Mouse (Mus musculus): ENCODE results near the gene Tcf15. TPM values are rescaled to one million over a fixed set of nuclear protein-coding genes. Genes with fewer than 3 reads are reported as not detected.
A peak's percentile ranks its signal among the peaks of the same experiment; 100 is the strongest.

Tcf15 gene
- polyA plus RNA-seq, 1 experiment from 2014 or later = 11.0 TPM

DNA sequence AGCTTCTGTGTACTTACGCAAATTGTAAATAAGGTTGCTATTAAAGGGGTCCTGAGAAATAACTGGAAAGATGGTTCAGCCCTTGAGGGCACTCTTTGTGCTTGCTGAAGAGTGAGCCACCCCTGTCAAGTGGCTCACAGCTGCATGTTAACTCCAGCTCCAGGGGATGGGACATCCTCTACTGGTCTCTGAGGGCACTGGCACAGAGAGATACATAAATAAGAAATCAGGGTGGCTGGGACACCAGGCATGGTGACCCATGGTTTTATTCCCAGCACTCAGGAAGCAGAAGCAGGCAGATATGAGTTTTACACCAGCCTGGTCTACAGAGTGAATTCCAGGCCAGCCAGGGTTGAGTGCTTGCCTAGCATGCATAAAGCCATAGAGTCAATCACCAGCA lies 26.0 kb downstream of the Tcf15 start:
- Histone ChIP-seq H3K4me3 (ENCODE audit: low read depth, low read length) (no peak overlapping the region), H3K4me2 (no peak overlapping the region), H3K27me3 (ENCODE audit: insufficient read depth, low read length) (no peaks in the 10 kb centered on the region), H3K27ac (ENCODE audit: low read depth) (no peak overlapping the region), H3K9ac (no peak overlapping the region), H3K4me1 (ENCODE audit: insufficient read depth) (no peaks in the 10 kb centered on the region), H3K9me3 (ENCODE audit: low read depth, low read length) (no peaks in the 10 kb centered on the region), H3K36me3 (ENCODE audit: insufficient read depth) (no peaks in the 10 kb centered on the region)
- DNase-seq (no peak), ATAC-seq (ENCODE audit: insufficient read depth) (no peak)
- WGBS = 89% methylated on average over 1 of the region's 1 CpGs
- TF ChIP-seq CTCF (IDR thresholded peaks at IDR 0.05; ENCODE audit: low read depth) = no peak

DNA sequence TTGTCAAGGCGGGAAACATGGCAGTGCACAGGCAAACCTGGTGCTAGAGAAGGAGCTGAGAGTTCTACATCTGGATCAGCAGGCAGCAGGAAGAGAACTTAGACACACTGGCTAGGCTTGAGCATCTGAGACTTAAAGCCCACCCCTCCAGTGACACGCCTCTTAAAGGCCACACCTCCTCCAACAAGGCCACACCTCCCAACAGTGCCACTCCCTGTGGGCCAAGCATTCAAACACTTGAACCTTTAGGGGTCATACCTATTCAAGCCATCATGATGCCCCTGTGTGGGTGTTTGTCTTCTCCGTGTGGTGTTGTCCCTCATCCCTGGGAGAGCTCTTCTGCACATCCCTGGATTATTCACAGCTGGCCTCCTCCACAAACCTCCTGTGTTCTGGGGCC lies 31.5 kb downstream of the Tcf15 start:
- H3K27me3 ChIP-seq (ENCODE audit: insufficient read depth, low read length) = no peaks in the 10 kb centered on the region; the same call in 1 of the 2 replicates
- no peak overlapping the region for H3K4me3 ChIP-seq (ENCODE audit: low read depth, low read length)
- no peak for ATAC-seq (ENCODE audit: insufficient read depth)
- H3K9me3 ChIP-seq (ENCODE audit: low read depth, low read length) = no peaks in the 10 kb centered on the region
- no peak overlapping the region for H3K27ac ChIP-seq (ENCODE audit: low read depth)
- no peak overlapping the region for H3K4me2 ChIP-seq
- H3K4me1 ChIP-seq (ENCODE audit: insufficient read depth) = no peaks in the 10 kb centered on the region
- no peak for DNase-seq
- no peak for TF ChIP-seq CTCF (IDR thresholded peaks at IDR 0.05; ENCODE audit: low read depth)
- no peaks in the 10 kb centered on the region for H3K36me3 ChIP-seq (ENCODE audit: insufficient read depth)
- WGBS = 89% methylated on average over 3 of the region's 3 CpGs
- H3K9ac ChIP-seq = no peak overlapping the region

DNA sequence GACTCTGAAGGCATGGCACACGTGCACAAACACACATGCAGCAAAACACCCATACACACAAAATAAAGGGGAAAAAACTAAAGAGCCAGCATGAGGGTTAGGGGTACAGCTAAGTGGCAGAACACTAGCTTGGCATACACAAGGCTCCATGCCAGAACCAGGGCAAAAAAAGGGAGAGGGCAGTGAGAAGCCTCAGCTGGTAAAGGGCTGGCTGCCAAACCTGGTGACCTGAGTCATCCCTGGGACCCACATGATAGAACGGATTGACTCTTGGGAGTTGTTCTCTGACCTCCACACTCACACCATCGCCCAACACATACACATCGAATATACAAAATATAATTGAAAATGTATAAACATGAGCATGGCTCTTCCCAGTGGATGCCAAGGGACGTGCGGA lies 33.3 kb downstream of the Tcf15 start:
- ATAC-seq (ENCODE audit: insufficient read depth) = no peak
- Histone ChIP-seq H3K9me3 (ENCODE audit: low read depth, low read length) (no peaks in the 10 kb centered on the region), H3K27me3 (ENCODE audit: insufficient read depth, low read length) (no peaks in the 10 kb centered on the region; the same call in 1 of the 2 replicates), H3K4me1 (ENCODE audit: insufficient read depth) (no peaks in the 10 kb centered on the region), H3K27ac (ENCODE audit: low read depth) (peak overlapping the region; percentile 36; the same call in 1 of the 2 replicates), H3K9ac (no peak overlapping the region), H3K4me2 (no peak overlapping the region; the same call in 1 of the 2 replicates), H3K4me3 (ENCODE audit: low read depth, low read length) (no peak overlapping the region), H3K36me3 (ENCODE audit: insufficient read depth) (no peaks in the 10 kb centered on the region)
- no peak for DNase-seq
- 84% methylated on average over 6 of the region's 6 CpGs for WGBS
- TF ChIP-seq CTCF (IDR thresholded peaks at IDR 0.05; ENCODE audit: low read depth) = no peak

DNA sequence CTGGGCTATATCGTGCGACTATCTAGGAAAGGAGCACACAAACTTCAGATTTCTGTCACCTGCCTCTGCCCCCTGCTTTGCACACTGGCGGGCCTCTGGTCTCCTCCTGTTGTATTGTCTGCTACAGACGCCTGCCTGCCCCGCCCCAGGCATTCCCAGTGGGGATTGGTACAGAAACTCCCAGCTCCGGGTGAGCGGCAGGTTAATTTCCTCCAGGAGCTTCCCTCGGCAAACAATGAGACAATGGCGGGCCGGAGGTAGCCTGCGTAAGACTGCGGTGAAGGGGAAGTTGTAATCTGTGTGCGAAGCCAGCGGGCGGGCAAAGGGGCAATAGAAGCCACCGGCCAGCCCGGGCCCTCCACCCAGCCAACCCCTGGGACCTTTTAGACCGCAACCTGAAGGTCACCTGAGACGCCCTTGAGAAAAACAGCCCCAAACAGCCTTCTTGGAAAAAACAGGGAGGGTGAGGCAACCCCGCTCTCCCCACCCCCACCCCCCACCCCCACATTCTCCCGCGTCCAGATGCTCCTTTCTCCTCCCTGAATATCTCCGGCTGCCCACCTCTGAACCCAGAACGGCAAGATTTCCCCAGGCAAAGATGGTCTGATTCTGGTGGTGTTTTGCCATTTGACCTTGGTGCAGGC lies 33.9 kb downstream of the Tcf15 start:
- H3K27ac ChIP-seq (ENCODE audit: low read depth) = peak overlapping the region; percentile 36; the same call in 1 of the 2 replicates
- H3K4me2 ChIP-seq = peak overlapping the region; percentile 37
- H3K27me3 ChIP-seq (ENCODE audit: insufficient read depth, low read length) = no peaks in the 10 kb centered on the region; the same call in 1 of the 2 replicates
- no peak overlapping the region for H3K9ac ChIP-seq
- TF ChIP-seq CTCF (IDR thresholded peaks at IDR 0.05; ENCODE audit: low read depth) = no peak
- no peaks in the 10 kb centered on the region for H3K4me1 ChIP-seq (ENCODE audit: insufficient read depth)
- no peaks in the 10 kb centered on the region for H3K9me3 ChIP-seq (ENCODE audit: low read depth, low read length)
- 20% methylated on average over 24 of the region's 24 CpGs for WGBS
- no peaks in the 10 kb centered on the region for H3K36me3 ChIP-seq (ENCODE audit: insufficient read depth)
- peak; percentile 67 for DNase-seq
- H3K4me3 ChIP-seq (ENCODE audit: low read depth, low read length) = no peak overlapping the region
- ATAC-seq (ENCODE audit: insufficient read depth) = peak; percentile 40; the same call in 1 of the 2 replicates

DNA sequence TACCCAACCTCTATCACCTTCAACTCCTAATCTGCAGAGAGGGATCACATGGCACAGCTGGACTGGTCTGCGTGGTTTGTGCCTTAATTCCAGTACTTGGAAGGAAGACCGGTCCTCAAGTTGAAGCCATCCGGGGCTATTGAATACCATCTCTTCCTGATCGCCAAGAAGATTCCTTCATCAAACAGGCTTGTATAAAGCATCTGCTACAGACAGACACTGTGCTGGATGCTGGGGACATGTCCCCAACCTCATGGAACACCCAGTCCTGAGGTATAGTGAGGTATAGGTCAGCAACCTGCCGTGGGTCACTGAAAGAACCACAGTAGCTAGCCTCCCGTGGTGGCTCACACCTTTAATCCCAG lies 34.4 kb downstream of the Tcf15 start:
- 70% methylated on average over 6 of the region's 6 CpGs for WGBS
- Histone ChIP-seq H3K4me1 (ENCODE audit: insufficient read depth) (no peaks in the 10 kb centered on the region), H3K9me3 (ENCODE audit: low read depth, low read length) (no peaks in the 10 kb centered on the region), H3K27ac (ENCODE audit: low read depth) (no peak overlapping the region), H3K4me3 (ENCODE audit: low read depth, low read length) (no peak overlapping the region), H3K4me2 (no peak overlapping the region), H3K36me3 (ENCODE audit: insufficient read depth) (no peaks in the 10 kb centered on the region), H3K27me3 (ENCODE audit: insufficient read depth, low read length) (no peaks in the 10 kb centered on the region; the same call in 1 of the 2 replicates), H3K9ac (no peak overlapping the region)
- no peak for TF ChIP-seq CTCF (IDR thresholded peaks at IDR 0.05; ENCODE audit: low read depth)
- ATAC-seq (ENCODE audit: insufficient read depth) (no peak), DNase-seq (no peak)

DNA sequence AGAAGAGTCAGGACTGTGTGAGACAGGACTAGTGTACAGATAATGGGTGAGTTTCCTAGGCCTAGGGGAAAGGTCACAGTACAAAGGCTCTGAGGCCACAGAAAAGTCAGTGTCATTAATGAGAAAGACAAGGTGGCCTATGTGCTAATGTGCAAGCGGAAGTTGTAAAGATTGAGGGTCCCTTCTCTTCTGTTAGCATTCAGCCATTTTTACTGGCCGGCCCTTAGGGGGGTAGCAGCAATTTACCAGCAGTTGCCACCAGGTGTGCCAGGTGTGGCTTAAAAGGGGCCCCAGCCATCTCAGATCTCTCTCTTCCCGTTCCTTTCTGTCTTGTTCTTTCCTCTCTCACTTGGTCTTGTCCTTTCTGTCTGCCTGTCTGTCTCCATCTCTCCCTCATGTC lies 35.0 kb downstream of the Tcf15 start:
- 84% methylated on average over 3 of the region's 3 CpGs for WGBS
- TF ChIP-seq CTCF (IDR thresholded peaks at IDR 0.05; ENCODE audit: low read depth) = no peak

DNA sequence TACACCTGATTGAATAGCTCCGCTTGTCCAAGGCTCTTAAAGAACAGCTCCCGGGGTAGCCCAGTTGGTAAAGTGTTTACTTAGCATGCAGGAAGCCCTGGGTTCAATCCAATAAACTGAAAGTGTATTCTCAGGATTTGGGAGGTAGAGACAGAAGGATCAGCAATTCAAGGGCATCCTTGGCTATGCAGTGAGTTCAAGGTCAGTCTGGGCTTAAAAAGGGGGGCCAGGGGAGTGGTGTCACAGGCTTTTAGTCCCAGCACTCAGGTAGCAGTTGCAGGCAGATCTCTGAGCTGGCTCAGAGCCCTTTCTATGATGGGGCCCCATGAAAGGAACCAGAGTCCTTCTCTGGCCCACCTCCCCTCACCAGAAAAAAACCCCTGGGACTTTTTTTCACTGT lies 35.9 kb downstream of the Tcf15 start:
- no peaks in the 10 kb centered on the region for H3K4me1 ChIP-seq (ENCODE audit: insufficient read depth)
- H3K27ac ChIP-seq (ENCODE audit: low read depth) = no peak overlapping the region
- no peak for DNase-seq
- no peaks in the 10 kb centered on the region; the same call in 1 of the 2 replicates for H3K27me3 ChIP-seq (ENCODE audit: insufficient read depth, low read length)
- H3K36me3 ChIP-seq (ENCODE audit: insufficient read depth) = no peaks in the 10 kb centered on the region
- no peaks in the 10 kb centered on the region for H3K9me3 ChIP-seq (ENCODE audit: low read depth, low read length)
- H3K9ac ChIP-seq = no peak overlapping the region
- H3K4me2 ChIP-seq = no peak overlapping the region
- no peak for ATAC-seq (ENCODE audit: insufficient read depth)
- H3K4me3 ChIP-seq (ENCODE audit: low read depth, low read length) = no peak overlapping the region
- TF ChIP-seq CTCF (IDR thresholded peaks at IDR 0.05; ENCODE audit: low read depth) = no peak
- 59% methylated on average over 2 of the region's 2 CpGs for WGBS

More for the DNA sequence above, 35.0 kb downstream of the Tcf15 start:
- no peak for ATAC-seq (ENCODE audit: insufficient read depth)
- H3K9me3 ChIP-seq (ENCODE audit: low read depth, low read length) = no peaks in the 10 kb centered on the region
- no peak overlapping the region for H3K4me2 ChIP-seq
- no peak overlapping the region for H3K9ac ChIP-seq
- no peaks in the 10 kb centered on the region for H3K4me1 ChIP-seq (ENCODE audit: insufficient read depth)
- no peaks in the 10 kb centered on the region; the same call in 1 of the 2 replicates for H3K27me3 ChIP-seq (ENCODE audit: insufficient read depth, low read length)
- no peak overlapping the region for H3K27ac ChIP-seq (ENCODE audit: low read depth)
- no peak overlapping the region for H3K4me3 ChIP-seq (ENCODE audit: low read depth, low read length)
- no peaks in the 10 kb centered on the region for H3K36me3 ChIP-seq (ENCODE audit: insufficient read depth)
- DNase-seq = no peak

Data from lung, embryonic 14.5 days (tissue).